Mouse (Mus musculus) heart, adult 18-20 months (tissue): ENCODE results near the gene Slitrk3. TPM values are rescaled to one million over a fixed set of nuclear protein-coding genes. Genes with fewer than 3 reads are reported as not detected.
"Not testable (repeated sequence)": the region's sequence is repeated elsewhere in the genome, so short reads cannot be mapped to it uniquely, and the experiment has no call there.

Experiments
- DNase-seq, 2 experiments: peaks; one replicate each; pipeline ENCODE4 v3.0.0; 2021 to 2022; ENCODE audit warnings: mixed read lengths in 1 of 2
- long read RNA-seq, 2 experiments: library from polyadenylated mRNA; stranded (forward); transcript quantifications; one replicate each; pipeline ENCODE4 v2.0.0; 2021
- total RNA-seq, 2 experiments: library from RNA; stranded (reverse); gene quantifications; 2 replicates each; pipeline ENCODE4 v1.2.3; 2021

The Slitrk3 gene
- not detected for total RNA-seq
- long read RNA-seq, experiment 1 = 0 reads
- long read RNA-seq, experiment 2 = 0 reads

DNA sequence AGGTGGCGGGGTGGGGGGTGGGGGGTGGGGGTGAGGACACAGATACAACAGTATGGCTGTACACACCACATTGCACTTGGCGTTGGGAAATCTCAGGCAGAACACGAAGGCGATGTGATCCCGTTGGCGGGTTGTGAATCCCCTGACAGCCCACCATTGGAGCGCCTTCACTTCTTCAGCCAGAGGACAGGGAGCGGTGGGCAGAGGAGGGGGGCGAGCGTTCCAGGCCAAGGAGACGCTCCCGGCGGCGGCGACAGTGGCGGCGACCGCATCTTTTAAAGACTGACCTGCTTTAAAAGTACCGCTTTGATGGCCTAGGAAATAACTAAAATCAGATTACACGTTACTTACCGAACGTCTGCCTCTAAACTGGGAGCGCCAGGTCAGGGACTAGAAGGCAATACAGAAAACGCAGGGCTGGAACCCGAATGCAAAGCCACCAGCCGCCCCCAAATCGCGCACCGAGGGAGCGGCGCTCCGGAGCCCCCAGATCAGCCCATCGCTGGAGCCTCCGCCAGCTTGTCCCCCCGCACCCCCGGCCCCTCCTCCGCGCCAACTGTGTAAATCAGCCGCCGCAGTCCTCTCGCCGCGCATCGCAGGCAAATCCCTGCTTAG is at the start of gene Slitrk3:
Gene Slitrk3 (minus strand): TSS at position 607 of the 615 bp plus-strand sequence.
- no peak for DNase-seq

GRCm38 (mm10) chr3:73094445-73094844 is 36.8 kb upstream of the Slitrk3 start:
- DNase-seq = not testable (repeated sequence)

DNA sequence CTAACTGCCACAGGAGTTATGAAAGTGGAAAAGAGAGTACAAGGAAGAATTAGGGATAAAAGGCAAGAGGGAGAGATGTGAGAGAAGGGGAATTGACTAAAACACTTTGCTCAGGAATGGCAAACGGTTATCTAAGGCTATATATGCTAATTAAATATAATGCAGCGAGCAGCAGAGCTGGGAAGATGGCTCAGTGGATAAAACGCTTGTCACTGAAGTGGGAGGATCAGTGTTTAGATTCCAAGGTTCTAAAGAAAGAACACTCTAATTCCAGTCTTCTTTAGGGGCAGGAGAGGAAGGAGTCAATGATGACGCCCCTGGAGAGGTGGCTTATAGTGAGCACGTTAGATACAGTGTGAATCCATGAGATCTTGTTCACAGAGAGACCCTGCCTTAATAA is 27.0 kb upstream of the Slitrk3 start:
- DNase-seq = no peak

DNA sequence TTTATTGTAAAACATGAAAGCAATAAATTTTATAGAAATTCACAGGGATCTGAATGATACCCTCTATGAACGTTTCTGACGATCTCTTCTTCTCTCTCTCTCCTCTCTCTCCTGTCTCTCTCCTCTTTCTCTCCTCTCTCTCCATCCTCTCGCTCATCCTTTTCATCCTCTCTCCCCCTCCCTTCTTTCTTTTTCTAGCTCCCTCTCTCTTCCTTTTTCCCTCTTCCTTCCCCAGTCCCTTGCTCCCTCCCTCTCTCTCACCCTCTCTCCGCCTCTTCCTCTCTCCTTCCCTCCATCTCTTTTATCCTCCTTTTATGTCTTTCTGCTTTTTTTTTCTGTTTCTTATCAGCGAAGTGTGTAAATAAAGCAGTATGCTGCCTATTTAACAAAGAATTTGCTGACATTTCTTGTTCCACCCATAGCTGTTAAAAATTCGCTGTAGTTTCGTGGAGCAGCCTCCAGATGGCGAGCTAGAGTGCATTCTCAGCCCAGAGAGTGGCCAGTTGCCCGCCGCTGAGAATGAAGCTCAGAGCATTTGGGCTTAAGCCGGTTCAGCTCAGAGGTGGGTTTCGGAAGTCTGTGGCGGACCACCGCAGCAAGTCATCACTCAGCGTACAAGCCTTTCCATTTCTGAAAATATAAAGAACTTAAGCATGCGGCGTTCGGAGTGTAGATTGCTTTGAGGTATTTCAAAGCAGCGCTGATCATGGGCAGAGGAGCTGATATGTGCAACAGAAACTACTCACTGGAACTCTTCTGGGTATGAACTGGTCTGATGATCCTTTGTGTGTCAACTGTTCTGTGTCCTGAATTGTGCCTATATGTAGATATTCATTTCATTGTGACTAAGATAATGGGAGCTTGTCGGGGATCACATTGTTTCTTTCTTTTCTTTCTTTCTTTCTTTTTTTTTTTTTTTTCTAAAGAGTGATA is 8.5 kb upstream of the Slitrk3 start:
- DNase-seq = peak; percentile 12 to 63

GRCm38 (mm10) chr3:73058190-73058589 is 587 bp upstream of the Slitrk3 start:
- DNase-seq = no peak

GRCm38 (mm10) chr3:73056492-73057196 is 959 bp downstream of the Slitrk3 start:
- no peak for DNase-seq

GRCm38 (mm10) chr3:73056044-73056438 is 1.6 kb downstream of the Slitrk3 start:
- DNase-seq = no peak

DNA sequence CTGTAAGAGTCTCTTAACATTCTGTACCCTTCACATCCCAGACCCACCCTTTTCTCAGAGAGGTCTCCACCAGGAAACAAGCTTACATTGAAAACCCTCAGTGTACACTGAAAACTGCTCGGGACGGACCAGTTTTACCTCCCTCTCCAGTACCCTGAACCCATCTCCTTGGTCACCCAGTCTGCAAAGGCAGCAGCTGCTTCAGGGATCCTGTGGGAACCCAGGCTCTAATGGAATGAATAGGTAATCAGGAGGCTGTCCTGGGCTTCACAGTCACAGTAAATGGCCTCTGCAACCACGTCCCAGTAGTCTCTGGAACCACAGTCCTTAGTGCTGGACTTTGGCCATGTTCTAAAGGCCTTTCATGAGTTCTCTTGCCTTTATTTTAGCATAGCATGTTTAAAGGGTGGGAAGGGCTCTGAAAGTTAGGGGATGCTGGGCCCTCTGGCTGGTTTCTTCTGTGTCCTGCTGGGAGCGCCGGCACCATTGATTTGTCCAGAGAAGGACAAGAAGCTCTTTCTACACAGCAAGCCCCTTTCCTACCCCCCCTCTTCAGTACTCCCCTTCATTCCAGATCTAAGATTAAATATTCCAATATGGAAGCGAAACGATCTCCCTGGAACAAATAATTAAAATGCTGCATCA is 2.1 kb downstream of the Slitrk3 start:
- no peak for DNase-seq

DNA sequence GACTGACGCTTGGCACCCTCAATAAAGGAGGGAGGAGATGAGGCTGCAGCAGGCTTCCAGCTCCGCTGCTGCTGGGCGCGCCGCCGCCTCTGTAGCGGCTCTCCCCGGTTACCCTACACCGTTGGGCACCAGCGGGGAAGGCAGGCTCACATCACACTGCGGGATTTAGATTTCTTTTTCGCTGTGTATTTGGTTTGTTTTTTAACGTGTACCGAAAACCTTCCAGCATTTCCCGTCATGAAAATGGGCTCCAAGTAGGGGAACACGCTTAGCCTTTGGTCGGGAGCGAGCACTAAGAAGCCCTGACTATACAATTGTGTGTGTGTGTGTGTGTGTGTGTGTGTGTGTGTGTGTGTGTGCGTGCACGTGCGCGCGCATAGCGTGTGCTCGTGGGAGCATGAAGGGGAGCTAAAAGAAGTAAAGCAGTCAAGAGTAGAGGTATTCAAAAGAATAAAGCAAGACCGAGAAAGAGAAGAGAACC is 4.1 kb downstream of the Slitrk3 start:
- no peak for DNase-seq

GRCm38 (mm10) chr3:73046248-73046647 is 11.4 kb downstream of the Slitrk3 start:
- peak; percentile 13 to 52 for DNase-seq

GRCm38 (mm10) chr3:73042256-73042655 is 15.3 kb downstream of the Slitrk3 start:
- DNase-seq = no peak

DNA sequence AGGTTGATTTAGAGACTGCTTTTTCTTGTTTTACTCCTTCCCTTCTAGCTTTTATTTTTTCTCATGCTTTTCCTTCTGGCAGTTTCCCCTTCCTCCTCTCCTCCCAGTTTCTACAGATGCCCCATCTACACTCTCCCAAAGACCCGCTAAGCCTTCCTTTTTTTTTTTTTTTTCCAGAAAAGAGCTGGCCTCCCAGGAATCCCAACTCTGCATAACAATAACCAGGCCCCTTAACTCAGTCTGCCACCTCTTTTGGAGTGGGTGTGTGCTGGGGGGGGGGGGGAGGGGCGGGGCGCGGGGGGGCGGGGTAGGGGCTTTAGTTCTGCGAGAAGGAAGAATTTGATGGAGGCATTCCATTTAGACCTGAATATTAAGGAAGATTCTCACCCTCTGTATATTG is 51.6 kb downstream of the Slitrk3 start:
- DNase-seq = no peak

DNA sequence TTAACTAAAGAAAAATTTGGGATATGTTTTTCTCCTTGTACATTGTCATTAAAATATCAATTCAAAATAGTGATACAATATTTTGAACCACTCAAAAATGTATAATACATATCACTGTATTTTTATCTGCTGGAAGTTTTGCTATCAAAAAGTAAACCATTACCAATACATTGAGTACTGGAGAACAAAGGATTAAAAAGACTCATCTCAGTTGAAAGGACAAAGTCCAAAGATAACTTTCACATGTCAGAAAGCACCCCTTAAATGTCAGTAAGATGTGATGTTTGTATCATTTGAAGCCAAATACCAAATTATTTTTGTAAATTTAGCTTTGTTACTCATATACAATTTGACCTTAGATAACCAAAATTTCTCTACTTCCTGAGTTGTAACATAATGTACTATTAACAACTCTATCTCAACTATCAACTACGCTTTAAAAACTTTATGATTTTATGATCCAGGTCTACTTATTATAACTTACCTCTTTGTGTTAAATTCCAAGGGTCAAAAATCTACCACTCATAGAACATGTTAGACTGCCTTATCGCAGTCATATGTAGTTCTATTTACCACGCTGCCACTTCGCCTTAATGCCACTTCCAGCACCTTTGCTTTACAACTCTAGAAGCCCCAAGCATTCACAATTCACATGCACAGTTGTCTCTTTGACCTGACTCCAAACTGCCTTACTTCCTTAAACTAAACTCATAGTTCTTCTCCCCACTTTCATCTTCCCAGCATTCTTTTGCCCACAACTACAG is 54.5 kb downstream of the Slitrk3 start:
- no peak for DNase-seq

GRCm38 (mm10) chr3:72997517-72997916 is 60.1 kb downstream of the Slitrk3 start:
- no peak for DNase-seq

Other genes starting within 250 kb of the Slitrk3 start
- gene Sis, start 89.9 kb downstream of the Slitrk3 start, total RNA-seq = not detected